Mouse (Mus musculus) G1E (cell line): ENCODE data around the gene Zfp385b. TPM values are rescaled to one million over a fixed set of nuclear protein-coding genes. Genes with fewer than 3 reads are reported as not detected.

Source experiments
- ATAC-seq: 2 replicates; pipeline ENCODE4 v1.8.0; 2016; ENCODE audit warnings: mild to moderate bottlenecking; ENCODE audit not compliant: insufficient number of reproducible peaks, poor library complexity, low FRiP score, severe bottlenecking; ENCODE audit errors: extremely low read depth
- DNase-seq: peaks from one replicate; pipeline ENCODE4 v3.0.0; 2012; ENCODE audit warnings: low spot score
- H3K27me3 ChIP-seq: 2 replicates; pipeline ENCODE4 v1.6.1; 2012; ENCODE audit warnings: mild to moderate bottlenecking, low read length, inconsistent platforms; ENCODE audit not compliant: insufficient read depth
- H3K36me3 ChIP-seq: replicated peaks from 2 replicates; pipeline ENCODE3; 2012; ENCODE audit warnings: mild to moderate bottlenecking, inconsistent platforms
- H3K4me1 ChIP-seq: 2 replicates; pipeline ENCODE4 v1.6.1; 2012; ENCODE audit warnings: low read depth, low read length, inconsistent platforms, mixed read lengths; ENCODE audit not compliant: insufficient read depth
- H3K4me3 ChIP-seq: 2 replicates; pipeline ENCODE4 v1.5.1; 2012; ENCODE audit warnings: low read depth, mild to moderate bottlenecking, inconsistent platforms, low read length, moderate library complexity, mixed read lengths
- H3K9me3 ChIP-seq: replicated peaks from 2 replicates; pipeline ENCODE4 v1.6.1; 2012; ENCODE audit warnings: inconsistent platforms
- CTCF ChIP-seq: IDR thresholded peaks from 2 replicates; pipeline ENCODE4 v1.5.1; 2012; ENCODE audit warnings: low read depth, low read length, inconsistent platforms, mixed read lengths
- GATA1 ChIP-seq: IDR thresholded peaks from 2 replicates; pipeline ENCODE4 v1.6.1; 2012; ENCODE audit warnings: borderline replicate concordance, low read length, inconsistent platforms, mixed read lengths
- GATA2 ChIP-seq: IDR thresholded peaks from 2 replicates; pipeline ENCODE4 v1.6.1; 2012; ENCODE audit warnings: low read depth, low read length, inconsistent platforms, borderline replicate concordance
- POLR2AphosphoS5 ChIP-seq: IDR thresholded peaks from 2 replicates; pipeline ENCODE4 v1.6.1; 2012; ENCODE audit warnings: low read depth, low read length, inconsistent platforms; ENCODE audit not compliant: insufficient replicate concordance
- TAL1 ChIP-seq: conservative IDR thresholded peaks from 2 replicates; pipeline ENCODE4 v1.6.1; 2012; ENCODE audit warnings: low read depth, low read length, inconsistent platforms, mixed read lengths
- polyA plus RNA-seq: library from polyadenylated mRNA; stranded (reverse); fragments of >175 nt; gene quantifications from 2 replicates; pipeline ENCODE4 v1.2.3, GENCODE M21; 2012
- total RNA-seq, 2 experiments: library from RNA; stranded (forward) in 1 of 2; stranded (reverse) in 1 of 2; fragments of 200-1000 nt in 1 of 2; fragments of >200 nt in 1 of 2; fragmentation: Nextera tagmentation in 1 of 2; gene quantifications; 2 replicates each; pipeline ENCODE4 v1.2.3; 2014 to 2017

Gene Zfp385b
- total and polyA plus RNA-seq, 3 experiments: 0.71 TPM; not detected in 2

- Histone ChIP-seq H3K4me1 (no peaks in the 10 kb centered on the region), H3K9me3 (peaks cover 48% of the 10 kb centered on the region), H3K4me3 (no peak overlapping the region), H3K36me3 (no peaks in the 10 kb centered on the region), H3K27me3 (no peaks in the 10 kb centered on the region)
- no peak for TF ChIP-seq GATA2
- TF ChIP-seq POLR2AphosphoS5: no peak
- TF ChIP-seq GATA1: no peak
- TF ChIP-seq TAL1: no peak
- TF ChIP-seq CTCF: no peak
- ATAC-seq (no peak), DNase-seq (no peak)
These were observed 341.9 kb downstream of the Zfp385b start for GRCm38 (mm10) chr2:77477536-77477935.

- Histone ChIP-seq H3K36me3 (no peaks in the 10 kb centered on the region), H3K4me3 (no peak overlapping the region), H3K27me3 (no peaks in the 10 kb centered on the region), H3K9me3 (peaks cover 56% of the 10 kb centered on the region), H3K4me1 (no peaks in the 10 kb centered on the region)
- DNase-seq: no peak
- TF ChIP-seq GATA1: no peak
- no peak for TF ChIP-seq TAL1
- TF ChIP-seq CTCF: no peak
- no peak for TF ChIP-seq GATA2
- TF ChIP-seq POLR2AphosphoS5: no peak
- no peak for ATAC-seq
These were observed 343.0 kb downstream of the Zfp385b start for GRCm38 (mm10) chr2:77476444-77476843.

- DNase-seq: no peak
- peaks cover 54% of the 10 kb centered on the region for H3K9me3 ChIP-seq
- no peak for ATAC-seq
These were observed 347.1 kb downstream of the Zfp385b start for GRCm38 (mm10) chr2:77472254-77472837.

GRCm38 (mm10) chr2:77470716-77471115, 348.7 kb downstream of the Zfp385b start:
- Histone ChIP-seq H3K4me3 (no peak overlapping the region), H3K4me1 (no peaks in the 10 kb centered on the region), H3K27me3 (no peaks in the 10 kb centered on the region), H3K9me3 (peaks cover 59% of the 10 kb centered on the region), H3K36me3 (no peaks in the 10 kb centered on the region)
- no peak for TF ChIP-seq GATA1
- TF ChIP-seq GATA2: no peak
- no peak for TF ChIP-seq POLR2AphosphoS5
- TF ChIP-seq TAL1: no peak
- TF ChIP-seq CTCF: no peak
- DNase-seq (no peak), ATAC-seq (no peak)

More at GRCm38 (mm10) chr2:77472254-77472837, 347.1 kb downstream of the Zfp385b start:
- no peaks in the 10 kb centered on the region for H3K27me3 ChIP-seq
- H3K4me3 ChIP-seq: no peak overlapping the region
- TF ChIP-seq GATA1 (no peak), CTCF (no peak), POLR2AphosphoS5 (no peak), GATA2 (no peak)
- no peaks in the 10 kb centered on the region for H3K36me3 ChIP-seq
- H3K4me1 ChIP-seq: no peaks in the 10 kb centered on the region

GRCm38 (mm10) chr2:77461413-77461812, 358.0 kb downstream of the Zfp385b start:
- Histone ChIP-seq H3K9me3 (peaks cover 40% of the 10 kb centered on the region), H3K4me3 (no peak overlapping the region), H3K36me3 (no peaks in the 10 kb centered on the region), H3K4me1 (no peaks in the 10 kb centered on the region), H3K27me3 (no peaks in the 10 kb centered on the region)
- DNase-seq (no peak), ATAC-seq (no peak)
- TF ChIP-seq POLR2AphosphoS5 (no peak), CTCF (no peak), GATA2 (no peak), GATA1 (no peak), TAL1 (no peak)

GRCm38 (mm10) chr2:77460011-77460410, 359.4 kb downstream of the Zfp385b start:
- TF ChIP-seq TAL1 (no peak), GATA2 (no peak), POLR2AphosphoS5 (no peak), GATA1 (no peak), CTCF (no peak)
- no peak for ATAC-seq
- H3K9me3 ChIP-seq: peaks cover 30% of the 10 kb centered on the region

GRCm38 (mm10) chr2:77458431-77458830, 361.0 kb downstream of the Zfp385b start:
- no peaks in the 10 kb centered on the region for H3K36me3 ChIP-seq
- no peak overlapping the region for H3K4me3 ChIP-seq
- DNase-seq (no peak), ATAC-seq (no peak)
- no peaks in the 10 kb centered on the region for H3K27me3 ChIP-seq
- no peak for TF ChIP-seq CTCF
- no peak for TF ChIP-seq GATA2
- no peak for TF ChIP-seq TAL1
- no peak for TF ChIP-seq POLR2AphosphoS5
- TF ChIP-seq GATA1: no peak
- H3K4me1 ChIP-seq: no peaks in the 10 kb centered on the region
- H3K9me3 ChIP-seq: peaks cover 35% of the 10 kb centered on the region

More at GRCm38 (mm10) chr2:77460011-77460410, 359.4 kb downstream of the Zfp385b start:
- H3K4me1 ChIP-seq: no peaks in the 10 kb centered on the region
- DNase-seq: no peak
- no peak overlapping the region for H3K4me3 ChIP-seq
- no peaks in the 10 kb centered on the region for H3K36me3 ChIP-seq
- H3K27me3 ChIP-seq: no peaks in the 10 kb centered on the region
